Mouse (Mus musculus): ENCODE results near the gene 1700067K01Rik.

DNA sequence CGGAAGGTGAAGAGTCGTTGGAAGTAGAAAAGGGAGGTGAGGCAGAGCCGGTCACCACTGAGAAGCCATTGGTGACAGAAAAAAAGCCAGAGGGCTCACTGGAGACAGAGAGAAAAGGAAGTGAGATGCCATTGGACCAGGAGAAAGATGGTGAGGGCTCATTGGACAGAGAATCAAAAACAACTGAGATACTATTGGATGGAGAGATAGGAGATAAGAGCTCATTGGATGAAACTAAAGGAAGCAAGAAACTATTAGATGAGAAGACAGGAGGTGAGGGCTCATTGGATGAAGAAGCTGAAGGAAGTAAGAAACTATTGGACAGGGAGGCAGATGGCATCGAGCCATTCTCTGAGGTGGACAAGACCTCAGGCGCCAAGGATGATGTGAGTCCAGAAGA lies 28.0 kb downstream of the 1700067K01Rik start:
- TF ChIP-seq CTCF (IDR thresholded peaks at IDR 0.05; ENCODE audit: insufficient read depth, low read depth, low read length) (no peak), POLR2A (IDR thresholded peaks at IDR 0.05; ENCODE audit: insufficient read depth, low read depth, low read length) (no peak)

Measured in olfactory bulb, adult 2 months (tissue).